Mouse (Mus musculus): ENCODE results near the gene Tomm40l. TPM values are rescaled to one million over a fixed set of nuclear protein-coding genes. Genes with fewer than 3 reads are reported as not detected.

Gene Tomm40l
- polyA plus RNA-seq, 1 experiment from 2014 or later = 26.4 TPM

- Histone ChIP-seq H3K36me3 (ENCODE audit: control insufficient read depth, insufficient read depth, low read length) (no peaks in the 10 kb centered on the region; the same call in 1 of the 2 replicates), H3K9ac (ENCODE audit: low read length) (no peak within 1 kb of the TSS), H3K4me3 (ENCODE audit: low read depth, low read length) (no peak within 1 kb of the TSS), H3K9me3 (ENCODE audit: control insufficient read depth, low read length) (no peaks in the 10 kb centered on the region), H3K27ac (replicated peaks; ENCODE audit: low read depth, low read length) (no peak within 1 kb of the TSS), H3K27me3 (ENCODE audit: control insufficient read depth, insufficient read depth, low read length) (no peaks in the 10 kb centered on the region), H3K4me1 (ENCODE audit: control insufficient read depth, insufficient read depth, low read length) (no peaks in the 10 kb centered on the region), H3K4me2 (ENCODE audit: low read depth, severe bottlenecking) (no peak within 1 kb of the TSS)
- ATAC-seq (ENCODE audit: insufficient number of reproducible peaks, low FRiP score, low TSS enrichment, low read depth) (no peak), DNase-seq (ENCODE audit: low spot score) (no peak)
- WGBS = 78% methylated on average over 10 of the region's 10 CpGs
Observed at GRCm38 (mm10) chr1:171213801-171214496, 8.4 kb downstream of the Tomm40l start, which contains the start of gene Nr1i3. Nr1i3 (plus strand) TSS chr1:171213970.

- no peaks in the 10 kb centered on the region for H3K27me3 ChIP-seq (ENCODE audit: control insufficient read depth, insufficient read depth, low read length)
- ATAC-seq (ENCODE audit: insufficient number of reproducible peaks, low FRiP score, low TSS enrichment, low read depth) (no peak), DNase-seq (ENCODE audit: low spot score) (no peak)
- H3K9me3 ChIP-seq (ENCODE audit: control insufficient read depth, low read length) = no peaks in the 10 kb centered on the region
- no peak overlapping the region for H3K4me2 ChIP-seq (ENCODE audit: low read depth, severe bottlenecking)
- H3K27ac ChIP-seq (replicated peaks; ENCODE audit: low read depth, low read length) = no peak overlapping the region
- H3K9ac ChIP-seq (ENCODE audit: low read length) = no peak overlapping the region
- no peaks in the 10 kb centered on the region for H3K36me3 ChIP-seq (ENCODE audit: control insufficient read depth, insufficient read depth, low read length)
- H3K4me1 ChIP-seq (ENCODE audit: control insufficient read depth, insufficient read depth, low read length) = no peaks in the 10 kb centered on the region
- 70% methylated on average over 3 of the region's 3 CpGs for WGBS
- no peak overlapping the region for H3K4me3 ChIP-seq (ENCODE audit: low read depth, low read length)
Observed at GRCm38 (mm10) chr1:171212854-171213253, 9.5 kb downstream of the Tomm40l start.

- H3K27me3 ChIP-seq (ENCODE audit: control insufficient read depth, insufficient read depth, low read length) = no peaks in the 10 kb centered on the region
- WGBS = 26% methylated on average over 4 of the region's 4 CpGs
- no peak overlapping the region for H3K9ac ChIP-seq (ENCODE audit: low read length)
- H3K4me3 ChIP-seq (ENCODE audit: low read depth, low read length) = no peak overlapping the region
- no peak overlapping the region for H3K27ac ChIP-seq (replicated peaks; ENCODE audit: low read depth, low read length)
- no peaks in the 10 kb centered on the region for H3K9me3 ChIP-seq (ENCODE audit: control insufficient read depth, low read length)
- ATAC-seq (ENCODE audit: insufficient number of reproducible peaks, low FRiP score, low TSS enrichment, low read depth) (no peak), DNase-seq (ENCODE audit: low spot score) (no peak)
- H3K36me3 ChIP-seq (ENCODE audit: control insufficient read depth, insufficient read depth, low read length) = no peaks in the 10 kb centered on the region
- H3K4me2 ChIP-seq (ENCODE audit: low read depth, severe bottlenecking) = no peak overlapping the region
- no peaks in the 10 kb centered on the region for H3K4me1 ChIP-seq (ENCODE audit: control insufficient read depth, insufficient read depth, low read length)
Observed at GRCm38 (mm10) chr1:171209409-171209808, 12.9 kb downstream of the Tomm40l start.

GRCm38 (mm10) chr1:171205704-171206493, 16.4 kb downstream of the Tomm40l start:
- no peak overlapping the region for H3K27ac ChIP-seq (replicated peaks; ENCODE audit: low read depth, low read length)
- H3K36me3 ChIP-seq (ENCODE audit: control insufficient read depth, insufficient read depth, low read length) = no peaks in the 10 kb centered on the region
- no peak overlapping the region for H3K4me3 ChIP-seq (ENCODE audit: low read depth, low read length)
- H3K4me1 ChIP-seq (ENCODE audit: control insufficient read depth, insufficient read depth, low read length) = no peaks in the 10 kb centered on the region
- no peaks in the 10 kb centered on the region for H3K27me3 ChIP-seq (ENCODE audit: control insufficient read depth, insufficient read depth, low read length)
- ATAC-seq (ENCODE audit: insufficient number of reproducible peaks, low FRiP score, low TSS enrichment, low read depth) (no peak), DNase-seq (ENCODE audit: low spot score) (no peak)
- 76% methylated on average over 6 of the region's 6 CpGs for WGBS
- H3K9ac ChIP-seq (ENCODE audit: low read length) = no peak overlapping the region
- H3K4me2 ChIP-seq (ENCODE audit: low read depth, severe bottlenecking) = no peak overlapping the region
- no peaks in the 10 kb centered on the region for H3K9me3 ChIP-seq (ENCODE audit: control insufficient read depth, low read length)

- Histone ChIP-seq H3K36me3 (ENCODE audit: control insufficient read depth, insufficient read depth, low read length) (no peaks in the 10 kb centered on the region), H3K27ac (replicated peaks; ENCODE audit: low read depth, low read length) (no peak overlapping the region), H3K4me3 (ENCODE audit: low read depth, low read length) (no peak overlapping the region), H3K4me1 (ENCODE audit: control insufficient read depth, insufficient read depth, low read length) (no peaks in the 10 kb centered on the region), H3K27me3 (ENCODE audit: control insufficient read depth, insufficient read depth, low read length) (no peaks in the 10 kb centered on the region), H3K9ac (ENCODE audit: low read length) (no peak overlapping the region), H3K4me2 (ENCODE audit: low read depth, severe bottlenecking) (no peak overlapping the region), H3K9me3 (ENCODE audit: control insufficient read depth, low read length) (no peaks in the 10 kb centered on the region)
- ATAC-seq (ENCODE audit: insufficient number of reproducible peaks, low FRiP score, low TSS enrichment, low read depth) (no peak), DNase-seq (ENCODE audit: low spot score) (no peak)
- 24% methylated on average over 7 of the region's 7 CpGs for WGBS
Observed at GRCm38 (mm10) chr1:171204249-171204644, 18.1 kb downstream of the Tomm40l start.

GRCm38 (mm10) chr1:171203471-171204248, 18.7 kb downstream of the Tomm40l start:
- no peak for ATAC-seq (ENCODE audit: insufficient number of reproducible peaks, low FRiP score, low TSS enrichment, low read depth)
- Histone ChIP-seq H3K4me2 (ENCODE audit: low read depth, severe bottlenecking) (no peak overlapping the region), H3K27ac (replicated peaks; ENCODE audit: low read depth, low read length) (no peak overlapping the region), H3K9ac (ENCODE audit: low read length) (no peak overlapping the region), H3K4me1 (ENCODE audit: control insufficient read depth, insufficient read depth, low read length) (no peaks in the 10 kb centered on the region), H3K4me3 (ENCODE audit: low read depth, low read length) (no peak overlapping the region), H3K36me3 (ENCODE audit: control insufficient read depth, insufficient read depth, low read length) (no peaks in the 10 kb centered on the region), H3K9me3 (ENCODE audit: control insufficient read depth, low read length) (no peaks in the 10 kb centered on the region), H3K27me3 (ENCODE audit: control insufficient read depth, insufficient read depth, low read length) (no peaks in the 10 kb centered on the region)
- DNase-seq (ENCODE audit: low spot score) = no peak
- WGBS = 51% methylated on average over 11 of the region's 11 CpGs

- DNase-seq (ENCODE audit: low spot score) = no peak
- Histone ChIP-seq H3K9me3 (ENCODE audit: control insufficient read depth, low read length) (no peaks in the 10 kb centered on the region), H3K4me1 (ENCODE audit: control insufficient read depth, insufficient read depth, low read length) (peaks cover 5% of the 10 kb centered on the region; the same call in 1 of the 2 replicates), H3K27me3 (ENCODE audit: control insufficient read depth, insufficient read depth, low read length) (peaks cover 3% of the 10 kb centered on the region), H3K36me3 (ENCODE audit: control insufficient read depth, insufficient read depth, low read length) (no peaks in the 10 kb centered on the region), H3K9ac (ENCODE audit: low read length) (no peak overlapping the region), H3K27ac (replicated peaks; ENCODE audit: low read depth, low read length) (no peak overlapping the region), H3K4me3 (ENCODE audit: low read depth, low read length) (no peak overlapping the region), H3K4me2 (ENCODE audit: low read depth, severe bottlenecking) (no peak overlapping the region)
- no peak for ATAC-seq (ENCODE audit: insufficient number of reproducible peaks, low FRiP score, low TSS enrichment, low read depth)
- WGBS = 95% methylated on average over 1 of the region's 1 CpGs
Observed at GRCm38 (mm10) chr1:171200769-171201168, 21.5 kb downstream of the Tomm40l start.

GRCm38 (mm10) chr1:171199532-171199931, 22.8 kb downstream of the Tomm40l start:
- H3K27me3 ChIP-seq (ENCODE audit: control insufficient read depth, insufficient read depth, low read length) = peaks cover 15% of the 10 kb centered on the region
- H3K36me3 ChIP-seq (ENCODE audit: control insufficient read depth, insufficient read depth, low read length) = no peaks in the 10 kb centered on the region
- no peaks in the 10 kb centered on the region for H3K9me3 ChIP-seq (ENCODE audit: control insufficient read depth, low read length)
- no peak for ATAC-seq (ENCODE audit: insufficient number of reproducible peaks, low FRiP score, low TSS enrichment, low read depth)
- no peak overlapping the region for H3K9ac ChIP-seq (ENCODE audit: low read length)
- H3K4me2 ChIP-seq (ENCODE audit: low read depth, severe bottlenecking) = no peak overlapping the region
- WGBS = 41% methylated on average over 1 of the region's 1 CpGs
- no peak for DNase-seq (ENCODE audit: low spot score)
- no peak overlapping the region for H3K4me3 ChIP-seq (ENCODE audit: low read depth, low read length)
- no peak overlapping the region for H3K27ac ChIP-seq (replicated peaks; ENCODE audit: low read depth, low read length)
- peaks cover 8% of the 10 kb centered on the region; the same call in 1 of the 2 replicates for H3K4me1 ChIP-seq (ENCODE audit: control insufficient read depth, insufficient read depth, low read length)

Measured in limb, embryonic 11.5 days (tissue).